Mouse (Mus musculus) limb, embryonic 12.5 days (tissue): Measurements from ENCODE around the gene Hipk1. TPM values are rescaled to one million over a fixed set of nuclear protein-coding genes. Genes with fewer than 3 reads are reported as not detected.
"Not testable (repeated sequence)": the region's sequence is repeated elsewhere in the genome, so short reads cannot be mapped to it uniquely, and the experiment has no call there.

Source experiments
- ATAC-seq: fragments of 200-750 bp; cut with Nextera tagmentation; 2 replicates; pipeline ENCODE4 v1.8.0; 2017; ENCODE audit warnings: low read depth, moderate TSS enrichment; ENCODE audit not compliant: insufficient number of reproducible peaks, insufficient read depth, low FRiP score, low TSS enrichment
- H3K27ac ChIP-seq: fragments of 300-500 bp; sonication (generic); 2 replicates; pipeline ENCODE4 v1.5.1; 2016; ENCODE audit warnings: mild to moderate bottlenecking, moderate library complexity
- H3K27me3 ChIP-seq: fragments of 300-500 bp; sonication (generic); 2 replicates; pipeline ENCODE4 v1.6.1; 2016; ENCODE audit warnings: mild to moderate bottlenecking, moderate library complexity
- H3K36me3 ChIP-seq: fragments of 300-500 bp; sonication (generic); 2 replicates; pipeline ENCODE4 v1.6.1; 2016; ENCODE audit warnings: mild to moderate bottlenecking, moderate library complexity
- H3K4me1 ChIP-seq: fragments of 300-500 bp; sonication (generic); replicated peaks from 2 replicates; pipeline ENCODE4 v1.6.1; 2016
- H3K4me2 ChIP-seq: fragments of 300-500 bp; sonication (generic); 2 replicates; pipeline ENCODE4 v1.6.1; 2016; ENCODE audit warnings: mild to moderate bottlenecking, moderate library complexity
- H3K4me3 ChIP-seq: fragments of 300-500 bp; sonication (generic); replicated peaks from 2 replicates; pipeline ENCODE4 v1.5.1; 2016; ENCODE audit warnings: mild to moderate bottlenecking
- H3K9ac ChIP-seq: fragments of 300-500 bp; sonication (generic); replicated peaks from 2 replicates; pipeline ENCODE4 v1.6.1; 2016; ENCODE audit warnings: mild to moderate bottlenecking, moderate library complexity
- H3K9me3 ChIP-seq: fragments of 300-500 bp; sonication (generic); 2 replicates; pipeline ENCODE4 v1.6.1; 2016; ENCODE audit warnings: mild to moderate bottlenecking, moderate library complexity
- WGBS: fragments of 180-500 bp; shearing (Covaris S2); methylation state at CpG from one replicate; pipeline ENCODE4 v1.1.7; 2016; 5-methylcytosine and 5-hydroxymethylcytosine counted together
- polyA plus RNA-seq: library from polyadenylated mRNA; unstranded; fragments of >200 nt; fragmentation: Nextera tagmentation; extraction: Ambion mirVana; gene quantifications from 2 replicates; pipeline ENCODE4 v1.2.1, GENCODE M21; 2016

Hipk1 gene
- polyA plus RNA-seq = 12.6 and 13.0 TPM in 2 replicates

DNA sequence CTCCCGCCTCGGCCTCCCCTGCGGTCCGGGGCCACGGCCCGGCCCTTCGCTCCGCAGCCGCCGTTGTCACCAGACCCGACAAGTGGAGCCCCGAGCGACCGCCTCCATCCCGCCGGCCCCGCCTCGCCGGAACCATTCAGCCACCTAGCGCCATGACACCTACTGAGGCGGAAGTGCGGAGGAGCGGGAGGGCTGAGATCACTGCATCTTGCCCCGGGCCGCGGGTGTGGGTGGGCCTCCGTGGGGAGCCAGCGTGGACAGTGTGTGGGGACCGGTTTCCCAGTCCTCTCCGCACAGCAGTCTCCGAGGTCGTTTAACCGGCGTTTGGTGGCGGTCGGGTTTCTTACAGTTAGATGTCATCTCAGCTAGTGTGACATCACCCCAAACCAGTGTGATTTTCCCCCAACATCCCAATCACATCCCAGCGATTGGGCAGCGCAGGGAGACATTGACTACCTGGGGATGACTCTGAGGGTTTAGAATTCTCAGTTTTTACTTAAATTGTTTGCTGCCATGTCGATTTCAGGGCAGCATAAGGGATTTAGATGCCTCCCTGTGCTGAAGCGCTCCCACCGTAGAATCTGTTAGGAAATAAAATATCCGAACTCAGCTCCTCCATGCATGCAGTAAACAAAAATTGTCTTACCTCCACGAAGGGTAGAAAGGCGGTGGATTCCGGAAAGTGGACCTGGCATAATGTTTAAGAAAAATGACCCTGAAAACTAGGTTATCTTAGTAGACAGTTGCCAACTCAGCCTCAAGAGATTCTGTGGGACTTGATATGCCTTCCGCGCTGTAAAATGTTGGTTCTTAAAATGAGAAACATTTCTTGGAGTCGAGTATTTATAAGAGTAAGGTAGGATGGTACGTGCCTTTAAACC lies at the start of gene Hipk1:
Gene Hipk1 (minus strand): TSS at position 334 of the 881 bp plus-strand sequence.
- H3K9ac ChIP-seq = peak within 1 kb of the TSS; percentile 94
- H3K9me3 ChIP-seq = no peaks in the 10 kb centered on the region
- peak within 1 kb of the TSS; percentile 91 for H3K27ac ChIP-seq
- no peaks in the 10 kb centered on the region for H3K27me3 ChIP-seq
- H3K4me2 ChIP-seq = peak within 1 kb of the TSS; percentile 82
- peak; percentile 94 for ATAC-seq
- peak within 1 kb of the TSS; percentile 97 for H3K4me3 ChIP-seq
- 10% methylated on average over 49 of the region's 49 CpGs for WGBS
- H3K4me1 ChIP-seq = peaks cover 16% of the 10 kb centered on the region
- H3K36me3 ChIP-seq = no peaks in the 10 kb centered on the region

- not testable (repeated sequence) for H3K9ac ChIP-seq, H3K4me2 ChIP-seq, H3K9me3 ChIP-seq, H3K27me3 ChIP-seq, ATAC-seq, H3K36me3 ChIP-seq, H3K27ac ChIP-seq, H3K4me3 ChIP-seq, H3K4me1 ChIP-seq
- WGBS = 93% methylated on average over 7 of the region's 7 CpGs
These were observed 49.6 kb upstream of the Hipk1 start for GRCm38 (mm10) chr3:103840946-103841345.

DNA sequence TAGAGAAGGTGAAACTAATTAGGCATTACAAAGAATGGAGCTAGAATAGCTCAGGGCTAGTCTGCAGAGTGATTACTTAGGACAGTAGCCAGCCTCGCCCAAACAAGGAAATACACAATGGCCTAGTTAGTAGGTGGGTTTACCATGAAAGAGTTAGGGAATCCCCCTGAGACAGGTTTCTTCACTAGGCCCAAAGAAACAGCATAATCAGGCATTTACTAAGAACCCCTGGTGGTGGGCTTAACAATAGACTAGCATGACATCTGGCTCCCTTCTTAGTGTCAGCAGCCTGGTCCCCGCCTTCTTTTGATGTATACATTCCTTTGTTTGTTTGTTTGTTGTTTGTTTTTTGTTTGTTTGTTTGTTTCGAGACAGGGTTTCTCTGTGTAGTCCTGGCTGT lies 48.8 kb upstream of the Hipk1 start:
- H3K27me3 ChIP-seq, H3K4me3 ChIP-seq, H3K27ac ChIP-seq, H3K9me3 ChIP-seq, H3K36me3 ChIP-seq, H3K4me2 ChIP-seq, ATAC-seq, H3K9ac ChIP-seq, H3K4me1 ChIP-seq: not testable (repeated sequence)
- WGBS = 85% methylated on average over 3 of the region's 3 CpGs

GRCm38 (mm10) chr3:103839711-103840110 lies 48.3 kb upstream of the Hipk1 start:
- 90% methylated on average over 6 of the region's 6 CpGs for WGBS
- Histone ChIP-seq H3K4me3 (no peak overlapping the region), H3K4me1 (no peaks in the 10 kb centered on the region), H3K27ac (no peak overlapping the region), H3K9me3 (peaks cover 6% of the 10 kb centered on the region; the same call in 1 of the 2 replicates), H3K27me3 (no peaks in the 10 kb centered on the region), H3K36me3 (no peaks in the 10 kb centered on the region), H3K9ac (no peak overlapping the region), H3K4me2 (no peak overlapping the region)
- no peak for ATAC-seq

DNA sequence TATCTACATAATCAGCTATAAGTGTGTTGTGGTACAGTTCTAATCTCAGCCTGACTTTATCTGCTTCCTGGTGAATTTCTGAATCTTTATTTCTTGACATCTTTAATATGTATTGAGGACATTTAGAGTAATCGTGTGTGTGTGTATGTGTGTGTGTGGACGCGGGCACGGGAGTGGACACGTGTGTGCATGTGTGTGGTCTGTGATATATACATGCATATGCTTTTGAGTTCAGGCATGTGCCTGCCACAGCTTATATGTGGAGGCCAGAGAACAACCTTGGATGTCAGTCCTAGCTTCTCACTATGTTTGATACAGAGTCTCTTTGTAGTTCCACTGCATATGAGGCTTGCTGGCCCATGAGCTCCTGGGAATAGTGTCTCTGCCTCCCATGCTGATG lies 45.1 kb upstream of the Hipk1 start:
- H3K9me3 ChIP-seq = no peaks in the 10 kb centered on the region
- H3K4me1 ChIP-seq = no peaks in the 10 kb centered on the region
- no peak overlapping the region for H3K4me3 ChIP-seq
- H3K36me3 ChIP-seq = no peaks in the 10 kb centered on the region
- 99% methylated on average over 5 of the region's 5 CpGs for WGBS
- no peak overlapping the region for H3K27ac ChIP-seq
- no peak overlapping the region for H3K4me2 ChIP-seq
- no peak for ATAC-seq
- H3K27me3 ChIP-seq = no peaks in the 10 kb centered on the region
- H3K9ac ChIP-seq = no peak overlapping the region

DNA sequence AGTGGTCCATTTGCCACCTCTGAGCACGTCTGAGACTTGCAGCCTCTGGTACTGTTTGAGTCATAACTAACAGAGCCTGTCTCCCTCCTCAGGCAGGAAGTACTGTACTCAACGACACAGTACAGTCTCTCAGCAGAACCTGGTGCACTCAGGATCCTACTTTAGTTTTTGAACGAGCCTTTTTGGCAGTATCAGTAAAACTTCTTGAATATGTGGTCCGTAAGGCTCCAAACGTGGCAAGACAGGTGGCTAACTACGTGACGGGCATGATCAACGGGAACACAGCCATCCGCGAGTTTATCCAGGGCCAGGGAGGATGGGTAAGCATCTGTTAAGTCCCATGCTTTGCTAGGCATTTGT lies 44.6 kb upstream of the Hipk1 start:
- no peaks in the 10 kb centered on the region for H3K27me3 ChIP-seq
- no peak for ATAC-seq
- no peak overlapping the region for H3K4me2 ChIP-seq
- 76% methylated on average over 10 of the region's 10 CpGs for WGBS
- no peaks in the 10 kb centered on the region for H3K4me1 ChIP-seq
- no peaks in the 10 kb centered on the region for H3K9me3 ChIP-seq
- H3K4me3 ChIP-seq = no peak overlapping the region
- H3K9ac ChIP-seq = no peak overlapping the region
- H3K27ac ChIP-seq = no peak overlapping the region
- H3K36me3 ChIP-seq = no peaks in the 10 kb centered on the region

DNA sequence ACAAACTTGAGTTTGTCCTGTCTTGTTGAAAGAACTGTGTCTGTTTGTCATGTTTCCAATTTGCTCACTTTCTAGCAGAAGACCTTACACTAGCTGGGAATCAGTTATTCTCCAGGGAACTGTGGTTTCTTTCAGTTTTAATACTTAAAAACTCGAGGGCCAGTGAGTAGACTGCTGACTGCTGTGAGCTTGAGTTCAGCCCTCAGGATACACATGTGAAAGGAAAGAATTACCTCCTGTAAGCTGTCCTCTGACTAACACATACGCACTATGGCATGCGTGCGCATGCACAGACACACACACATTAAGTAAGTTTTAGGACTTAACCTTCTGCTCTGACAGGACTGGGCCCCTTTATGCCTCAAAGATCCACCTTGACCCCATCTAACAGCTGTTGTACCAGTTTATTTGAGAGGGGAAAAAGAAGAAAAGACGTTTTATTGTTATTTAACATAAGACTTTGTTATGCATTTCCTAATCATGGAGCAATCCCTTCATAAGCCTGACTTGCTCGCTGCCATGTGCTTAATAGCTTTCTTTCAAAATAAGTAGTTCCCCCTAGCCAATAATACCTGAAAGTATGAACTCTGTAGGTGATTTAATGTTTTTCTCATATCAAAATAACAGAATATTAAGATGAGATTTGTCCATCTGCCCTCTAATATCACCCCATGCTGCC lies 44.0 kb upstream of the Hipk1 start:
- Histone ChIP-seq H3K9me3 (no peaks in the 10 kb centered on the region), H3K27me3 (no peaks in the 10 kb centered on the region), H3K4me1 (no peaks in the 10 kb centered on the region), H3K4me3 (no peak overlapping the region), H3K4me2 (no peak overlapping the region), H3K36me3 (no peaks in the 10 kb centered on the region), H3K27ac (no peak overlapping the region), H3K9ac (no peak overlapping the region)
- no peak for ATAC-seq
- whole genome bisulfite sequencing = 75% methylated on average over 6 of the region's 6 CpGs

DNA sequence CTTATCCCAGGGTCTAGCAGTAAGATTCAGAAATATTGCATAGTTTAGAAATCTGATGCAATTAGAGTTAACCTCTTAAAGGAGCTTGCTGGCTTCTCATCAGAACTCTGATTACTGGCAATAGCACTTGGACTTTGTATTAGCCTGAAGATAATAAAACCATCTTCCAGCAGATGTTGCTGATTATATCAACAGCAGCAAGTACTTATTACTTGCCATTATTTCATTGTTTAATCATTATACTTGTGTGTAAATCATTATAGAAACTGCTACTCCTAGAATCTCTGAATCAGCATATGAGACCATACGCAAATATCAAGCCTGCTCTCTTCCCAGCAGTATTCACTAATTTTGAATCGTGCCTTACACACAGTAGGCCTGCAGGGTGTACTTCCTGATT lies 42.6 kb upstream of the Hipk1 start:
- Histone ChIP-seq H3K27ac (no peak overlapping the region), H3K4me2 (no peak overlapping the region), H3K4me1 (no peaks in the 10 kb centered on the region), H3K9ac (no peak overlapping the region), H3K4me3 (no peak overlapping the region), H3K36me3 (no peaks in the 10 kb centered on the region), H3K9me3 (no peaks in the 10 kb centered on the region), H3K27me3 (no peaks in the 10 kb centered on the region)
- WGBS = 86% methylated on average over 2 of the region's 2 CpGs
- no peak for ATAC-seq

GRCm38 (mm10) chr3:103832426-103832825 lies 41.1 kb upstream of the Hipk1 start, which contains the start of gene Bcl2l15:
Bcl2l15 (plus strand) TSS chr3:103832601.
- Histone ChIP-seq H3K36me3 (no peaks in the 10 kb centered on the region), H3K4me3 (no peak within 1 kb of the TSS), H3K4me2 (no peak within 1 kb of the TSS), H3K4me1 (no peaks in the 10 kb centered on the region), H3K9me3 (no peaks in the 10 kb centered on the region), H3K9ac (no peak within 1 kb of the TSS), H3K27me3 (no peaks in the 10 kb centered on the region), H3K27ac (no peak within 1 kb of the TSS)
- ATAC-seq = no peak

DNA sequence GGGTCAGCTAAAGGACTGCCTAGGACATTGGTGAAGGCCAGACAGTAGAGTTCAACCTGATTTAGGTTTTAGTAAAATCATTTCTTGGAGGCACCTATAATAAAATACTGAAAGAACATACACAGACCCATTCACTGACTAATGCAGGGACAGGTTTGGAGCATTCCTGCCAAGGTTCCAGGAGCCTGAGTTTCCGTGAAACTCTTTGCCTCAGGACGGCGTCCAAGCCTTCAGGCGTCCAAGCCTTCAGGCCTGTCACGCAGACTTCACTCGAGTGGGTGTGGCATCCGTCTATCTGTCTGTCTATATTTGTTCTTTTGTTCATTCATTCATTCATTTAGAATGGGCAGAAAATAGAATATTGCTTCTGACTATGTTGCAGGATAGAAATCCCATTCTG lies 39.8 kb upstream of the Hipk1 start:
- Histone ChIP-seq H3K4me3 (no peak overlapping the region), H3K27ac (no peak overlapping the region), H3K9ac (no peak overlapping the region), H3K9me3 (no peaks in the 10 kb centered on the region), H3K36me3 (no peaks in the 10 kb centered on the region), H3K27me3 (no peaks in the 10 kb centered on the region), H3K4me2 (no peak overlapping the region), H3K4me1 (no peaks in the 10 kb centered on the region)
- no peak for ATAC-seq
- WGBS = 87% methylated on average over 7 of the region's 7 CpGs

DNA sequence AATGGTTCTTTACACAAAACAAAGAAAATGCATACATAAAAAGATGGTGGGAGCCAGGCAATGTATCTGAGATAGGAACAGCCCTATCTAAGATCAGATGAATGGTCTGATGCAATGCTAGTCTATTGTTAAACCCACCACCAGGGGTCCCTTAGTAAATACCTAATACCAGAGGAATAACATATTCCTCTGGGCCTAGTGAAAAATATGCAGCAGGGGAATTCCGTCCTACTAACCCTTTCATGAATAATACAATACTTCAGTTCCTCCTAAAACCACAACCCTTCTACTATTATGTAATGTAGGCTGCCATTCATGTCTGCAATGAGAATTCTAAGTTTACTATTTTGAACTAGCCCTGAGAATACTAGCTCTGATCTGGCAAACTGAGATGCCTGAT lies 39.3 kb upstream of the Hipk1 start:
- not testable (repeated sequence) for H3K9me3 ChIP-seq, H3K27me3 ChIP-seq, ATAC-seq, H3K27ac ChIP-seq, H3K36me3 ChIP-seq, H3K4me3 ChIP-seq, H3K4me2 ChIP-seq, H3K9ac ChIP-seq, H3K4me1 ChIP-seq
- 68% methylated on average over 1 of the region's 1 CpGs for whole genome bisulfite sequencing
